Mouse (Mus musculus): ENCODE measurements around the gene Ctnnd2.

Gene Ctnnd2

DNA sequence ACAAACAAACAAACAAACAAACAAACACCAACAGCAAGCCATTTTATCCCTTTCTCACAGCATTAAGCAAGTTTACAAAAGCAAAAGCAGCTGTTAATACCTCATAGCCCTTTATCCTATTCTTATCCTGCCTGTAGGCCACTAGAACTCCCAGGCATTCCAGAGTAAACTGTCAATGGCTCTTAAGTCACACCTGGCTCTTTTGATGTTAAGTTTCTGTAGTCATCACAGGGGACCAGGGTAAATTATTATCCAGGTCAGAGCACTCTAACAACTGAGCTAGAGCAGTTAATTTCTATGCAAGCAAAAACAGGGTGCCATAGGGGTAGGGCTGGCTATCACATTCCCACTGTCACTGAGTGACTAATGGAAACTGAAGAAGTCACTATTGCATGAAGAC is 214.1 kb downstream of the Ctnnd2 start:
- no peak for DNase-seq (ENCODE audit: low spot score)

DNA sequence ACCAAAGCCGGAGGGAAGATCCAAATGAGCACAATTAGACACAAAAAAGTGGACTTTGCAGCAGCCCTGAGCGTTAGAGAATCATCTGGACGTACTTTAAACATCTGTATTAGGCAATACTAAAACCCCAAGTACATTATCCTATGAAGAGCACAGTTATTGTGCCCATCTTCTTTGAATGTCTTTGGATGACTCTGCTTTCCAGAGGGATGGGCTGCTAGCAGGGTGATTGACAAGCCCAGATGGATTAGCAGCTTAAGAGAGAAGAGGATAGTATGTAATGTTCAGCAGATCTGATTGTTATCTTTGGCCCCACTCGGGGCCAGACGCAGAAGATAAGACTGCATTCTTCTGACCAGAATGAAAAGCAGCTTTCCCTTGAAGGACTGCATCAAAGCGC is 214.9 kb downstream of the Ctnnd2 start:
- DNase-seq (ENCODE audit: low spot score), result no peak

- DNase-seq (ENCODE audit: low spot score), result no peak
Measured at GRCm38 (mm10) chr15:30401111-30401510, 228.7 kb downstream of the Ctnnd2 start.

DNA sequence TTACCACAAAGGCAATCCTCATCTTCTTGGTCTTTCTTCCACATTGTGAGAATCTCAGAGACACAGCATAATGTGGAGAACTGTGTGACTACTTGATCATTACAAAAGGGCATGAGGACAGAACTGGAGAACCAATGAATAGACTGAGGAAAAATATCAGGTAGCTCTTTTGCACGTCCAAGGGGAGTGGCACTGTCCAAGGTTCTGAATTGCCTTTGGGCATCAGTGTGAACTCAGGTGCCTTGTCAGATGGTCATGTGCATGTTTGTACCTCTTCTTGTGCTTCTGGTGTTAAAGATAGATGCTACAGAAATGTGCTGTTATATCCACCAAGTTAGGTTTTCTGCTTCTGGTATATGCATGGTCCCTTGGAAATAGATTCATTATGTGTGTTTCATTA is 233.9 kb downstream of the Ctnnd2 start:
- peak; percentile 64 for DNase-seq (ENCODE audit: low spot score)

DNA sequence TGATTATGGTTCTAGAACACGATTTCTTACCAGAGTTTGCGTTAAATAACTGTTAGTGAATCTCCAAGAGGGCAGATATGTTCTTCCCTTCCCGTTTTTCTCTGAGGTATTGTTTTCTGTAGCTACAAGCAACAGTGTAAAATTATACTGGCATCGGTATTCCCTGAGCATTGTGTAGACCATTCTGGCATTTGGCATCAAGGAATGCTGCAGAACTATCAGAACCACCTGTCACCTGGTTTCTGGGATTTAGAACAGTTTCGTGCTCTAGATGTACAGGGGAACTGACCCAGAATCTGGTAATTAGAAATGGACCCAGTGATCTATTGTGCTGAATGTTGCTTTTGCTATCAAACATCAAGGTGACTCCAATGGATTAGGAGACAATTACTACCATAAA is 250.8 kb downstream of the Ctnnd2 start:
- DNase-seq (ENCODE audit: low spot score), result no peak

DNA sequence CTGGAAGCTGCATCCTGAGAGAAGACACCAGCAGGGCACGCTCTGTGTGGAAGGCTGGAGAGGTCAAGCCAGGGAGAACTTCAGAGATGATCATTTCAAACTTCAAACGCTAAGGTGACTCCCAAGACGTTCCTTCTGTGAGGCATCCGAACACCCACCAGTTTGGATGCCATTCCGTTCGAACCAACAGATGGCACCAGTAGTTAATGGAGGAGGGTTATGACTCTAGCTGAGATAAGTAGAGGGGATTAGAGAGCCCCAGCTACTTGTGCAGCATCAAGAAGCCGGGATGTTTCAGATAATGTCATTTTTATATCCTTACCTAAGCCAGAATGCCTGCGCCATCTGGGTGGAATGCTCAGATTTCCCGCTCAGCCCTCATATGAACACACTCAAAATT is 251.9 kb downstream of the Ctnnd2 start:
- DNase-seq (ENCODE audit: low spot score), result peak; percentile 26

DNA sequence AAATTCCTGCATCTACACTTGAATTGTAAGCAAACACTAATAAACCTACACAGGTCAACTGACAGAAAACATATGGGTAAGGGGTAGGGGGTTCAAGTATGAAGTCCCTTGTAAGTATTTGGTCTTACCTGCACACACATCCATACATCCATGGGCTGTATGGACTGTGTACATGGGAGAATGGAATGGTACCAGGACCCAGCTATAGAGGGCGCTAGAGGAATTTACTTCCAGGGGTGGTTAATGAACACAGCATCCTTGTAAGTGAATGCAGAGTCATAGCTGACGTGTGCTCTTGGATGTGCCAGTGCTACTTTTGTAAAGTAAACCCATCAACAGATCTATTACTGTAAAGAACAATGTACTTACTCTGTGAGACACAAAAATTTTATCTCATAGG is 254.9 kb downstream of the Ctnnd2 start:
- peak; percentile 75 for DNase-seq (ENCODE audit: low spot score)

GRCm38 (mm10) chr15:30439045-30439444 is 266.7 kb downstream of the Ctnnd2 start:
- DNase-seq (ENCODE audit: low spot score), result no peak

GRCm38 (mm10) chr15:30450765-30451164 is 278.4 kb downstream of the Ctnnd2 start:
- no peak for DNase-seq (ENCODE audit: low spot score)

- no peak for DNase-seq (ENCODE audit: low spot score)
Measured at GRCm38 (mm10) chr15:30451921-30452320, 279.5 kb downstream of the Ctnnd2 start.

DNA sequence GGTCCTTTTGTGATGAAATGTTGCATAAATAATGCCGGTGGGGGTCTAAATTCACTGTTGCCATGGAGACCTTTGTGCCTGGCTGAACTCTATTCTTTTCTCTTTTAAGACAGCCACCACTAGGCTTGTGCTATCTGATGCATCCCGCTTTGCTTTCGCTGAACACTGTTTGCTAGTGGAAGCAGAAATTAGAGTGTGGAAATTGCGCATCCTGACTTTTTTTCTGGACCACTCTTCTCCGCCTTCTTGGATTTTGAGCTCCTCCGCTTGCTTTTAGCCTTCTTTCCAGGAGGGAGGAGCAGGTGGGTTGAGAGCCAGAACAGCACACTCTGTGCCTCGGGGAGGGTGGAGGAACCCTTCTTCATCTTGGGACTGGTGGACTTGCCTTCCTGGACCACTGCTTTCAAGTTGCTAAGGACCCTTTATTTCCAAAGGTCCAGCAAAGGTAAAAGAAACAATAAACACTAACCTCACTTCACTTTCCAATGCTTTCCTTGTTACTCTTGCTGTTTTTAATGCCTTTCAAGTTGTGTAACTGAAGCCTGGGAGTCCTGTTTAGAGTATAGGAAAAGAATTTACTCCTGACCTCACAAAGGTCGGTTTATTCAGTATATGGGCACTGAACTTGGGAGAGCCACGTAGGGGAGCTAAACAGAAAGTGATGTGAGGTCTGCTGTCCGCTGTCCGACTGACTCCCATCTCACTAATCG is 285.3 kb downstream of the Ctnnd2 start:
- peak; percentile 81 for DNase-seq (ENCODE audit: low spot score)

- no peak for DNase-seq (ENCODE audit: low spot score)
Measured at GRCm38 (mm10) chr15:30458671-30459070, 286.3 kb downstream of the Ctnnd2 start.

DNA sequence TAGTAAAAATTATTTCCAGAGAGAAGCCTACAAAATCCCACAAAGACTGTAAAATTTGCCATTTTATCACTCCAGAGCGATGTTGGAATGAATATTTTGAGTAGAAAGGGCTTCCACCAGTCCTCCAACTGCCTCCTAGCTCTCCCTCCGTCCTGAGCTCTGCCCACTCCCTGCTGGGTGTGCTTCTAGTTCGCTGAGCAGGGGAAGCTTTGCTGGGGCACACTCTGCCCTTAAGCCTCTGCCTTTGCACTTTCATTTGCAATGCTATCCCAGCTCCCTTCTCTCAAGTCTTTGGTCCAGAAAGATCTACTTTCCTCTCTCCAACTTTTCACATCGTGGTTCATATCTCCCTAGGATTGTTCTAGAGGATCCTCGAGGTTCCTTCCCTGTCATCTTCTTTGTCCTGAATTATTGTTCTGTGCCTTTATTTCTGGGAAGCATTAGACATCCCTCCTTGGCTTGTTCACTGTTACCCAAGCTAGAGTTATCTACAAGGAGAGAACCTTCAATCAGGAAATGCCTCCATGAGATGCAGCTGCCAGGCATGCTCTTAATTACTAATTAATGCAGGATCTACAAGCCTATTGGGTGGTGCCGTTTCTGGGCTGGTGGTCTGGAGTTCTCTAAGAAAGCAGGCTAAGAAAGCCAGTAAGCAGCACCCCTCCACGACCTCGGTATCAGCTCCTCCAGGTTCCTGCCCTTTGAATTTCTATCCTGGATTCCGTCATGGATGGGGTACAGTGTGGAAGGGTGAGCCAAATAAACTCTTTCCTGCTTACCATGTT is 288.1 kb downstream of the Ctnnd2 start:
- no peak for DNase-seq (ENCODE audit: low spot score)

GRCm38 (mm10) chr15:30462804-30463423 is 290.5 kb downstream of the Ctnnd2 start:
- peak; percentile 23 for DNase-seq (ENCODE audit: low spot score)

DNA sequence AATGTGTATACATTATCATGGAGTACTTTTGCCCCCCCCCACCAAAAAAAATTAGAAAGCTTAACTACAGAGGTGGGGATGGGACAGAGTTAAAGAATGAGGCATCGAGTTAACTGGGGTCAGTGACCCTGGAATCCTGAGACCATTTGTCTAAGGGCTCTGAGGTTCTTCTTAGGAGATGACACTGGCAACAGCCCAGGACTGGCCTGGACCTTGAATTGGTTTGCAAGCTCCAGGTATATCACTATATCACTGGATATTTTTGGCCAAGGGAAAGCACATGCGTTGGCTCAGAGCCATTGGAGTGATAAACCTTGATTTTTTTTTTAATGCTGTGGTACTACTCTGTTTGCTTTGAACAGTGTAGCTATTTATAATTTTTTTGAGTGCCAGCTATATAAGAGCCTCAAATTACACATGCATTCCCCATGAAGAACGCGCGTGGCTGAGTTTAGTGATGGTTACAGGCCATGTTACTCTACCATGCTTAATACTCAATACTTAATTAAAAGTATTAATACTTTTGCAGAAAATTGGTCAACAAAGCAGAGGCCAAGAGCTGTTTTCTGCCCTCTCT is 291.2 kb downstream of the Ctnnd2 start:
- DNase-seq (ENCODE audit: low spot score), result no peak

GRCm38 (mm10) chr15:30466950-30467543 is 294.7 kb downstream of the Ctnnd2 start:
- no peak for DNase-seq (ENCODE audit: low spot score)

DNA sequence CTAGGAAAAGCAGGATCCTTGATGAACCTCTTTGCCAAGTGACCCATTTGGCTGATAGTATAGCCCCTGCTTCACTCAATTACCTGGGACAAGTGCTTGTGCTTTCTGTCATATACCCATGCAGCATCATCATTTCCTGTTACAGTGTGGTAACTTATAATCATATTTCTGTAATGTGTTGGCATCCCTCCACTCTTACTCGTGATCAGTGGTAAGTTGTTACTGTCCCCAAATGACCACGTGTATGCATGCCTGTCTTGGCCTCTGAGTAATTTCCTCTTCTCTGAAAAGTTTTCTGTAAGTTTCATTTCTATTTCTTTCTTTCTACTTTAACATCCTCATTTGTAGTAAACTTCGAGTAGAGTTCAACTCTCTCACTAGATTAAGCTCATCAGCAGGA is 296.4 kb downstream of the Ctnnd2 start:
- DNase-seq (ENCODE audit: low spot score), result no peak

DNA sequence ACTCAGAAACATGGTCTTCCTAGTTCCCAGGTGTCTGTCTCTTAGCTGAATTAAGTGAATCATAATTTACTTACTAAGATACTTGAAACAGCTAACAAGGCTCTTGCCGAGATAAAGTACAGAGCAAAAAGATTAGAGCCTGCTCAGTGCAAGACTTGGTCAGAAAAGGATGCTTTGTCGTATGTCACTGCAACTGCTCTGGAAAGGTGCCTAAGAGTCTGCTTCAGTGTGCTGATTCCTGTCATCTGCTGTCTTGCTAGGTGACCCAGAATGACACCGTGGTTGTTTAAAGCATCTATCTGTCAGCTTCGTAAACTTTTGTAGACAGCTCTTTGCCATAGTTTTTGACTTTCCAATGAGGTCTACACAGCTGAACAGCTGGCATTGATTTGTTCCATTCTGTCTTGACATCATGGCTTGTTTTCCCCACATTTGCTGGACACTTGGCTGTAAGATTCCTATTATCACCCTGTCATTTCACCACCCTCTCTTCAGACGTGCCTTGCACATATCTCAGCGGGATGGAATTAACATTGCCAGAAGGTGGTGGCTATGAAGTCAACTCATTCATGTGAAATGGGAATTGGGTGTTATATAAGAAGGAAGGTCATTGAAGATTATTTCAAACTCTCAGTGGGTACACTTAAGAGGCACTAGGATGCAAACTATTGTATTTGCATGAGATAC is 299.0 kb downstream of the Ctnnd2 start:
- no peak for DNase-seq (ENCODE audit: low spot score)

DNA sequence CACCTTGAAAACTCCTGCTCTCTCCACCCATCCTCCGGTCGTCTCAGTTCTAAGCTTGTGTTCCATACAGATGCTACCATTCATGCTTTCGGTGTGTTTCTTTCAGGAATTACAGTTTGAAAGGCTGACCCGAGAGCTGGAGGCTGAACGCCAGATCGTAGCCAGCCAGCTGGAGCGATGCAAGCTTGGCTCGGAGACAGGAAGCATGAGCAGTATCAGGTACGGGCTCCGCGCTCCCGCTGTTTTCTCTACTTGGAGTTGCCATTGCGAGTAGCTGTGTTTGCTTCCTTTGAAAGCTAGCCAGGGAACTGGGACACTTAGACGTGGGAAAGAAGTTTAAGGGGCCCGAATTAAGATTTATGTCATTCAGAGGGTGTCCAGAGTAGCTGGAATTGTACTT is 308.3 kb downstream of the Ctnnd2 start:
- DNase-seq (ENCODE audit: low spot score), result no peak

- DNase-seq (ENCODE audit: low spot score), result no peak
Measured at GRCm38 (mm10) chr15:30506476-30506875, 334.1 kb downstream of the Ctnnd2 start.

- peak; percentile 1 for DNase-seq (ENCODE audit: low spot score)
Measured at GRCm38 (mm10) chr15:30512467-30512866, 340.1 kb downstream of the Ctnnd2 start.

DNA sequence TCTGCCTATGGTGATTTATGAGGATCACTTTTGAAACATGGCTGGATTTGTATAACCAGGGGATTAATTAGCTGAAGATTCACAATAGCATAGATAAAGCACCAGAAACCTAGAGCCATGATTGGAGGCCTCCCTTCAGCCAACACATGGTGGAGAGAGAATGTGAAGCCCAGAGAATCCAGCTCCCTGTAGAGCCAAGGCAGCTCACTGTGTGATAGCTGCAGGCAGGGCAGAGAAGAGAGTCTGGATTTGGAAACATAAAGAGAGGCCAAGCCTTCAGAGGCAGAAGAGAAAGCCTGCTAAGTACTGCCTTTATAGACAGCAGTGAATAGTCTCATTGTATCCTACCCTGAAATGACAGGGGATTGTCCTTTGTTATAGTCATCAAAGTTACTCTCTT is 340.7 kb downstream of the Ctnnd2 start:
- DNase-seq (ENCODE audit: low spot score), result peak; percentile 19
